Mouse (Mus musculus): ENCODE measurements around the gene Olfr629.
"Not testable (repeated sequence)": the region's sequence is repeated elsewhere in the genome, so short reads cannot be mapped to it uniquely, and the experiment has no call there.

- TF ChIP-seq CTCF, POLR2A (IDR thresholded peaks at IDR 0.05; ENCODE audit: insufficient read depth, low read depth, low read length): not testable (repeated sequence)
Observed at GRCm38 (mm10) chr7:103716398-103716797, 28.3 kb downstream of the Olfr629 start.
